Mouse (Mus musculus) midbrain, embryonic 12.5 days (tissue): ENCODE measurements around the gene Aldh1l2. TPM values are rescaled to one million over a fixed set of nuclear protein-coding genes. Genes with fewer than 3 reads are reported as not detected.
"Not testable (repeated sequence)": the region's sequence is repeated elsewhere in the genome, so short reads cannot be mapped to it uniquely, and the experiment has no call there.

Experiments
- ATAC-seq: fragments of 200-750 bp; cut with Nextera tagmentation; 2 replicates; pipeline ENCODE4 v1.8.0; 2017; ENCODE audit warnings: low read depth, moderate TSS enrichment, moderate library complexity; ENCODE audit not compliant: low FRiP score
- H3K27ac ChIP-seq: fragments of 300-500 bp; sonication (generic); replicated peaks from 2 replicates; pipeline ENCODE4 v1.5.1; 2016; ENCODE audit warnings: mild to moderate bottlenecking
- H3K27me3 ChIP-seq: fragments of 300-500 bp; sonication (generic); 2 replicates; pipeline ENCODE4 v1.6.1; 2016; ENCODE audit warnings: mild to moderate bottlenecking
- H3K36me3 ChIP-seq: fragments of 300-500 bp; sonication (generic); 2 replicates; pipeline ENCODE4 v1.6.1; 2016
- H3K4me1 ChIP-seq: fragments of 300-500 bp; sonication (generic); 2 replicates; pipeline ENCODE4 v1.6.1; 2016
- H3K4me2 ChIP-seq: fragments of 300-500 bp; sonication (generic); replicated peaks from 2 replicates; pipeline ENCODE4 v1.6.1; 2016; ENCODE audit warnings: mild to moderate bottlenecking, moderate library complexity
- H3K4me3 ChIP-seq: fragments of 300-500 bp; sonication (generic); 2 replicates; pipeline ENCODE4 v1.5.1; 2016; ENCODE audit warnings: mild to moderate bottlenecking
- H3K9ac ChIP-seq: fragments of 300-500 bp; sonication (generic); replicated peaks from 2 replicates; pipeline ENCODE4 v1.6.1; 2016; ENCODE audit warnings: mild to moderate bottlenecking, moderate library complexity
- H3K9me3 ChIP-seq: fragments of 300-500 bp; sonication (generic); 2 replicates; pipeline ENCODE4 v1.6.1; 2016; ENCODE audit warnings: mild to moderate bottlenecking
- WGBS: fragments of 180-500 bp; shearing (Covaris S2); methylation state at CpG from one replicate; pipeline ENCODE4 v1.1.7; 2016; 5-methylcytosine and 5-hydroxymethylcytosine counted together
- polyA plus RNA-seq: library from polyadenylated mRNA; unstranded; fragments of >200 nt; fragmentation: Nextera tagmentation; extraction: Ambion mirVana; gene quantifications from 2 replicates; pipeline ENCODE4 v1.2.1, GENCODE M21; 2016

The Aldh1l2 gene
- polyA plus RNA-seq, 1 experiment from 2014 or later, result 11.4 TPM

GRCm38 (mm10) chr10:83530384-83530967 lies 3.5 kb downstream of the Aldh1l2 start:
- H3K9me3 ChIP-seq, result no peaks in the 10 kb centered on the region
- H3K27ac ChIP-seq, result no peak overlapping the region
- no peak overlapping the region for H3K9ac ChIP-seq
- H3K4me1 ChIP-seq, result peaks cover 4% of the 10 kb centered on the region; the same call in 1 of the 2 replicates
- no peak overlapping the region for H3K4me3 ChIP-seq
- peaks cover 15% of the 10 kb centered on the region; the same call in 1 of the 2 replicates for H3K27me3 ChIP-seq
- 87% methylated on average over 6 of the region's 6 CpGs for WGBS
- 0 out of 2 replicates have a peak, but pooled peaks cover 6% of the 10 kb centered on the region for H3K36me3 ChIP-seq
- H3K4me2 ChIP-seq, result no peak overlapping the region
- ATAC-seq, result no peak

- H3K9ac ChIP-seq, H3K27ac ChIP-seq, H3K27me3 ChIP-seq, ATAC-seq, H3K4me2 ChIP-seq, H3K4me3 ChIP-seq, H3K4me1 ChIP-seq, H3K9me3 ChIP-seq: not testable (repeated sequence)
- peaks cover 21% of the 10 kb centered on the region for H3K36me3 ChIP-seq
Measured at GRCm38 (mm10) chr10:83524238-83524637, 9.7 kb downstream of the Aldh1l2 start.

GRCm38 (mm10) chr10:83520990-83521389 lies 12.9 kb downstream of the Aldh1l2 start:
- H3K4me3 ChIP-seq, result no peak overlapping the region
- peaks cover 34% of the 10 kb centered on the region for H3K36me3 ChIP-seq
- H3K4me1 ChIP-seq, result no peaks in the 10 kb centered on the region
- H3K27ac ChIP-seq, result no peak overlapping the region
- ATAC-seq, result no peak
- no peak overlapping the region for H3K9ac ChIP-seq
- WGBS, result 80% methylated on average over 4 of the region's 4 CpGs
- no peaks in the 10 kb centered on the region for H3K9me3 ChIP-seq
- no peaks in the 10 kb centered on the region for H3K27me3 ChIP-seq
- no peak overlapping the region for H3K4me2 ChIP-seq

GRCm38 (mm10) chr10:83513736-83514135 lies 20.2 kb downstream of the Aldh1l2 start:
- Histone ChIP-seq H3K4me3 (no peak overlapping the region), H3K4me1 (no peaks in the 10 kb centered on the region), H3K9me3 (no peaks in the 10 kb centered on the region), H3K9ac (no peak overlapping the region), H3K36me3 (peaks cover 31% of the 10 kb centered on the region; the same call in 1 of the 2 replicates), H3K27ac (no peak overlapping the region), H3K27me3 (no peaks in the 10 kb centered on the region), H3K4me2 (no peak overlapping the region)
- ATAC-seq, result no peak
- WGBS, result 84% methylated on average over 8 of the region's 8 CpGs

- Histone ChIP-seq H3K36me3 (peaks cover 24% of the 10 kb centered on the region), H3K27ac (no peak overlapping the region), H3K4me3 (no peak overlapping the region), H3K4me2 (no peak overlapping the region), H3K9me3 (no peaks in the 10 kb centered on the region), H3K9ac (no peak overlapping the region), H3K4me1 (no peaks in the 10 kb centered on the region), H3K27me3 (no peaks in the 10 kb centered on the region)
- 85% methylated on average over 5 of the region's 5 CpGs for WGBS
- ATAC-seq, result no peak
Measured at GRCm38 (mm10) chr10:83511304-83511703, 22.6 kb downstream of the Aldh1l2 start.

GRCm38 (mm10) chr10:83508962-83509660 lies 24.8 kb downstream of the Aldh1l2 start:
- no peaks in the 10 kb centered on the region for H3K27me3 ChIP-seq
- no peaks in the 10 kb centered on the region for H3K4me1 ChIP-seq
- no peak overlapping the region for H3K4me3 ChIP-seq
- no peaks in the 10 kb centered on the region for H3K9me3 ChIP-seq
- H3K36me3 ChIP-seq, result peaks cover 30% of the 10 kb centered on the region
- H3K9ac ChIP-seq, result no peak overlapping the region
- no peak overlapping the region for H3K27ac ChIP-seq
- WGBS, result 71% methylated on average over 8 of the region's 8 CpGs
- no peak for ATAC-seq
- H3K4me2 ChIP-seq, result no peak overlapping the region

- H3K27ac ChIP-seq, result no peak overlapping the region
- 89% methylated on average over 13 of the region's 13 CpGs for WGBS
- no peak overlapping the region for H3K9ac ChIP-seq
- H3K27me3 ChIP-seq, result no peaks in the 10 kb centered on the region
- no peaks in the 10 kb centered on the region for H3K4me1 ChIP-seq
- no peaks in the 10 kb centered on the region for H3K9me3 ChIP-seq
- H3K4me3 ChIP-seq, result no peak overlapping the region
- peaks cover 28% of the 10 kb centered on the region for H3K36me3 ChIP-seq
- no peak for ATAC-seq
- H3K4me2 ChIP-seq, result no peak overlapping the region
Measured at GRCm38 (mm10) chr10:83497321-83497720, 36.6 kb downstream of the Aldh1l2 start.

- Histone ChIP-seq H3K4me2 (no peak overlapping the region), H3K36me3 (peaks cover 50% of the 10 kb centered on the region), H3K9me3 (no peaks in the 10 kb centered on the region), H3K27me3 (no peaks in the 10 kb centered on the region), H3K9ac (no peak overlapping the region), H3K4me3 (no peak overlapping the region), H3K4me1 (no peaks in the 10 kb centered on the region), H3K27ac (no peak overlapping the region)
- ATAC-seq, result no peak
- 92% methylated on average over 6 of the region's 6 CpGs for WGBS
Measured at GRCm38 (mm10) chr10:83490506-83490905, 43.4 kb downstream of the Aldh1l2 start.

- H3K4me2 ChIP-seq, result no peak overlapping the region
- no peak overlapping the region for H3K9ac ChIP-seq
- H3K4me3 ChIP-seq, result no peak overlapping the region
- H3K36me3 ChIP-seq, result peaks cover 3% of the 10 kb centered on the region; the same call in 1 of the 2 replicates
- H3K27ac ChIP-seq, result no peak overlapping the region
- ATAC-seq, result no peak
- H3K27me3 ChIP-seq, result no peaks in the 10 kb centered on the region
- WGBS, result 85% methylated on average over 5 of the region's 5 CpGs
- no peaks in the 10 kb centered on the region for H3K4me1 ChIP-seq
- H3K9me3 ChIP-seq, result no peaks in the 10 kb centered on the region
Measured at GRCm38 (mm10) chr10:83477286-83477685, 56.7 kb downstream of the Aldh1l2 start.

GRCm38 (mm10) chr10:83475226-83475625 lies 58.7 kb downstream of the Aldh1l2 start:
- Histone ChIP-seq H3K27ac (no peak overlapping the region), H3K4me1 (no peaks in the 10 kb centered on the region), H3K4me2 (no peak overlapping the region), H3K9me3 (no peaks in the 10 kb centered on the region), H3K4me3 (no peak overlapping the region), H3K27me3 (no peaks in the 10 kb centered on the region), H3K36me3 (peaks cover 3% of the 10 kb centered on the region; the same call in 1 of the 2 replicates), H3K9ac (no peak overlapping the region)
- WGBS, result 94% methylated on average over 13 of the region's 13 CpGs
- no peak for ATAC-seq

- no peaks in the 10 kb centered on the region for H3K4me1 ChIP-seq
- H3K36me3 ChIP-seq, result peaks cover 24% of the 10 kb centered on the region; the same call in 1 of the 2 replicates
- no peaks in the 10 kb centered on the region for H3K27me3 ChIP-seq
- no peak overlapping the region for H3K4me3 ChIP-seq
- WGBS, result 92% methylated on average over 3 of the region's 3 CpGs
- ATAC-seq, result no peak
- H3K9me3 ChIP-seq, result peaks cover 32% of the 10 kb centered on the region
- no peak overlapping the region for H3K27ac ChIP-seq
- H3K9ac ChIP-seq, result no peak overlapping the region
- no peak overlapping the region for H3K4me2 ChIP-seq
Measured at GRCm38 (mm10) chr10:83457531-83457930, 76.4 kb downstream of the Aldh1l2 start.

GRCm38 (mm10) chr10:83448582-83448981 lies 85.4 kb downstream of the Aldh1l2 start:
- Histone ChIP-seq H3K4me2 (no peak overlapping the region), H3K9me3 (peaks cover 25% of the 10 kb centered on the region), H3K27me3 (no peaks in the 10 kb centered on the region), H3K27ac (no peak overlapping the region), H3K4me3 (no peak overlapping the region), H3K4me1 (no peaks in the 10 kb centered on the region), H3K36me3 (peaks cover 16% of the 10 kb centered on the region; the same call in 1 of the 2 replicates), H3K9ac (no peak overlapping the region)
- ATAC-seq, result no peak
- 90% methylated on average over 7 of the region's 7 CpGs for WGBS
